ENCODE assay signal across 7 mouse cellular contexts in the genomic region with DNA sequence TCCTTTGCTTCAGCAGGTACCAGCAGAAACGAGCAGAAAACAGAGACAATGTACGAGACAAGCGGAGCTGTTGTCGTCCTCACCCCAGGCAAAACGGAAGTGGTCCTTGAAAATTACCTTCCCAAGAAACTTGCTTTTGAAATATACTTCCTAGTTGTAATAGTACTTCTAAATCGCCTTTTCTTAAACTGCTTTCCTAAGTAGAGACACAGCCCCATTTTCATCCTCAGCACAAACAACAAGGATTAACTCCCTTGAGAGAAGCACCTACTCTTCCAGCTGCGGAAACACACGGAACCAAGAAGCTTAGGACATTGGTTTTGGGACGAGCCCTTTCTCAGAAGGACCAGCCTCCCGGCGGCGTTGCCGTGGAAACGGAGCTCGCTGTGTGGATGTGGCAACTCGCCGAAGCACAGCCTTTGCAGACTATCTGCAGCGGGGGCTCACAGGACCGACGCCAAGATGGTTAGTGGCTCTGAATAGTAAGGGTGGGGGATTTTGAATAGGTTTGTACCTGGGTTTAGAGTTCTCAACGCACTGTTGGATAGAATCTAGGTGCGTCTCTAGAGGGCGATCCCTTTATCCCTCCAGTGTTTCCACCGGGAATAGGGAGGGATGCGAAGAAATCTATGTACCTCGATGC. TPM values are rescaled to one million over a fixed set of nuclear protein-coding genes. Genes with fewer than 3 reads are reported as not detected.
A peak's percentile ranks its signal among the peaks of the same experiment; 100 is the strongest.
DNase-seq lines count a peak whose midpoint lies in the region; ATAC-seq and TF ChIP-seq lines count a peak whose summit lies in the region.

Gene Ttc26 (plus strand): TSS at position 341 of the 643 bp plus-strand sequence.

- intact Hi-C loops in left cerebral cortex, postnatal 4 days (cut with DNase I): no loop called here

- no peaks in the 10 kb centered on the region for H3K27me3 ChIP-seq in embryonic facial prominence, embryonic 10.5 days (replicated peaks; ENCODE audit: low read depth, poor library complexity, severe bottlenecking)
- no peaks in the 10 kb centered on the region for H3K27me3 ChIP-seq in intestine, postnatal 0 days (replicated peaks; ENCODE audit: control insufficient read depth, insufficient read depth, low read length)
- no peaks in the 10 kb centered on the region for H3K27me3 ChIP-seq in midbrain, embryonic 12.5 days
- no peaks in the 10 kb centered on the region for H3K27me3 ChIP-seq in small intestine, adult 2 months (ENCODE audit: control insufficient read depth, insufficient read depth, low read length)

- 0 out of 2 replicates have a peak, but pooled peaks have one; percentile 20 for TF ChIP-seq CTCF in intestine, postnatal 0 days (IDR thresholded peaks at IDR 0.05; ENCODE audit: low read depth)
- TF ChIP-seq CTCF in small intestine, adult 2 months (IDR thresholded peaks at IDR 0.05; ENCODE audit: extremely low read depth, insufficient read length, insufficient replicate concordance, low read depth, low read length): no peak

- H3K36me3 ChIP-seq in embryonic facial prominence, embryonic 10.5 days (replicated peaks): peaks cover 10% of the 10 kb centered on the region
- no peaks in the 10 kb centered on the region for H3K36me3 ChIP-seq in intestine, postnatal 0 days (ENCODE audit: control insufficient read depth, insufficient read depth)
- peaks cover 9% of the 10 kb centered on the region for H3K36me3 ChIP-seq in midbrain, embryonic 12.5 days
- H3K36me3 ChIP-seq in small intestine, adult 2 months (ENCODE audit: control insufficient read depth, insufficient read depth, low read length): no peaks in the 10 kb centered on the region

- peak within 1 kb of the TSS; percentile 78 for H3K4me2 ChIP-seq in intestine, postnatal 0 days (replicated peaks; ENCODE audit: low read depth)
- H3K4me2 ChIP-seq in midbrain, embryonic 12.5 days (replicated peaks): peak within 1 kb of the TSS; percentile 81

- peak within 1 kb of the TSS; percentile 90 for H3K27ac ChIP-seq in embryonic facial prominence, embryonic 10.5 days (replicated peaks)
- no peak within 1 kb of the TSS for H3K27ac ChIP-seq in intestine, postnatal 0 days (ENCODE audit: low read depth, low read length)
- peak within 1 kb of the TSS; percentile 58 for H3K27ac ChIP-seq in midbrain, embryonic 12.5 days (replicated peaks)
- no peak within 1 kb of the TSS for H3K27ac ChIP-seq in small intestine, adult 2 months (ENCODE audit: insufficient read depth, low read depth, low read length)

- TF ChIP-seq POLR2A in small intestine, adult 2 months (IDR thresholded peaks at IDR 0.05; ENCODE audit: low read depth, low read length): no peak

- peak; percentile 83 for ATAC-seq in intestine, postnatal 0 days
- ATAC-seq in midbrain, embryonic 12.5 days (ENCODE audit: low FRiP score, low read depth): peak; percentile 92

- peak within 1 kb of the TSS; percentile 72 for H3K4me3 ChIP-seq in embryonic facial prominence, embryonic 10.5 days
- H3K4me3 ChIP-seq in intestine, postnatal 0 days (ENCODE audit: low read depth, low read length): peak within 1 kb of the TSS; percentile 51
- H3K4me3 ChIP-seq in midbrain, embryonic 12.5 days: peak within 1 kb of the TSS; percentile 65
- peak within 1 kb of the TSS; percentile 56 for H3K4me3 ChIP-seq in small intestine, adult 2 months (ENCODE audit: low read depth, low read length)

- DNase-seq in adrenal gland, postnatal 10 days: peak; percentile 90
- DNase-seq in embryonic facial prominence, embryonic 10.5 days (ENCODE audit: low spot score): peak; percentile 89
- peak; percentile 37 for DNase-seq in gonadal fat pad, adult 2 months (ENCODE audit: low read depth)
- peak; percentile 89 for DNase-seq in left cerebral cortex, postnatal 4 days

- H3K4me1 ChIP-seq in embryonic facial prominence, embryonic 10.5 days: peaks cover 11% of the 10 kb centered on the region; the same call in 1 of the 2 replicates
- H3K4me1 ChIP-seq in intestine, postnatal 0 days (replicated peaks; ENCODE audit: control insufficient read depth, insufficient read depth, low read length): no peaks in the 10 kb centered on the region
- peaks cover 6% of the 10 kb centered on the region; the same call in 1 of the 2 replicates for H3K4me1 ChIP-seq in midbrain, embryonic 12.5 days
- no peaks in the 10 kb centered on the region for H3K4me1 ChIP-seq in small intestine, adult 2 months (ENCODE audit: control insufficient read depth, insufficient read depth, insufficient read length, low read length)

- under 1% methylated on average over 26 of the region's 26 CpGs for WGBS in embryonic facial prominence, embryonic 10.5 days
- under 1% methylated on average over 26 of the region's 26 CpGs for WGBS in intestine, postnatal 0 days
- under 1% methylated on average over 26 of the region's 26 CpGs for WGBS in midbrain, embryonic 12.5 days
- WGBS in small intestine, adult 2 months: under 1% methylated on average over 26 of the region's 26 CpGs

- no peaks in the 10 kb centered on the region for H3K9me3 ChIP-seq in embryonic facial prominence, embryonic 10.5 days
- no peaks in the 10 kb centered on the region for H3K9me3 ChIP-seq in intestine, postnatal 0 days (ENCODE audit: control insufficient read depth)
- H3K9me3 ChIP-seq in midbrain, embryonic 12.5 days: no peaks in the 10 kb centered on the region

- peak within 1 kb of the TSS; percentile 43 for H3K9ac ChIP-seq in intestine, postnatal 0 days (ENCODE audit: low read depth, low read length)
- peak within 1 kb of the TSS; percentile 68 for H3K9ac ChIP-seq in midbrain, embryonic 12.5 days (replicated peaks)

RNA-seq across cellular contexts. Expression of gene Ttc26, which starts in this region (rescaled TPM):
- 1 to 10 TPM; 2.9 to 3.2 TPM for total RNA-seq in adrenal gland, postnatal 10 days (2021)
- polyA plus RNA-seq in embryonic facial prominence, embryonic 10.5 days (2016; fragmentation: Nextera tagmentation; extraction: Ambion mirVana): 14.4 and 15.4 TPM in 2 replicates
- 1.3 and 1.5 TPM in 2 replicates for polyA plus RNA-seq in gonadal fat pad, adult 2 months (2012; rRNA removed)
- 0.71 and 0.85 TPM in 2 replicates for polyA plus RNA-seq in intestine, postnatal 0 days (2015; fragmentation: Nextera tagmentation; extraction: Ambion mirVana)
- total RNA-seq in left cerebral cortex, postnatal 4 days (2021): 10 to 100 TPM; 10.1 to 11.5 TPM
- 12.4 and 14.6 TPM in 2 replicates for polyA plus RNA-seq in midbrain, embryonic 12.5 days (2016; fragmentation: Nextera tagmentation; extraction: Ambion mirVana)
- 0.08 and 0.13 TPM in 2 replicates for polyA plus RNA-seq in small intestine, adult 2 months (2012; rRNA removed)

Comparison
In these comparisons a context has a peak if more than half of its experiments do, and no peak if none do; other contexts are left out.
1. Peak in ATAC-seq, H3K4me3 ChIP-seq, H3K9ac ChIP-seq and H3K4me2 ChIP-seq in intestine, postnatal 0 days; RNA of the gene not detected or under 1 TPM.
2. DNase-seq: peak in every context shown above with its lines; median percentile 90 in adrenal gland, postnatal 10 days; 89 in embryonic facial prominence, embryonic 10.5 days; 89 in left cerebral cortex, postnatal 4 days; 37 in gonadal fat pad, adult 2 months.
3. H3K27ac ChIP-seq: peak in embryonic facial prominence, embryonic 10.5 days (single experiment) and midbrain, embryonic 12.5 days (single experiment); none in intestine, postnatal 0 days (single experiment) and small intestine, adult 2 months (single experiment).
4. Peak in every context shown above with its lines, with median percentiles within 50 percentile points of each other: H3K4me3 ChIP-seq.